Mouse (Mus musculus) liver, embryonic 14.5 days (tissue): ENCODE data around the gene Pole4. TPM values are rescaled to one million over a fixed set of nuclear protein-coding genes. Genes with fewer than 3 reads are reported as not detected.
A peak's percentile ranks its signal among the peaks of the same experiment; 100 is the strongest.

Experiments
- ATAC-seq: fragments of 200-750 bp; cut with Nextera tagmentation; 2 replicates; pipeline ENCODE4 v1.8.0; 2017; ENCODE audit warnings: moderate number of reproducible peaks, mild to moderate bottlenecking, moderate library complexity; ENCODE audit not compliant: insufficient read depth
- DNase-seq, 3 experiments: peaks; one replicate each; pipeline ENCODE4 v3.0.0-alpha.2; 2012 to 2013; ENCODE audit warnings: low read depth in 3 of 3, low spot score in 3 of 3
- H3K27ac ChIP-seq: fragments of 300-500 bp; sonication (generic); 2 replicates; pipeline ENCODE4 v1.5.1; 2014; ENCODE audit warnings: moderate library complexity, mild to moderate bottlenecking, control low read depth, inconsistent platforms
- H3K27me3 ChIP-seq: fragments of 300-500 bp; sonication (generic); 2 replicates; pipeline ENCODE4 v1.6.1; 2014; ENCODE audit warnings: mild to moderate bottlenecking, low read length, moderate library complexity; ENCODE audit not compliant: control insufficient read depth, insufficient read depth
- H3K36me3 ChIP-seq: fragments of 300-500 bp; sonication (generic); replicated peaks from 2 replicates; pipeline ENCODE4 v1.6.1; 2014; ENCODE audit warnings: low read depth; ENCODE audit not compliant: control insufficient read depth, insufficient read depth
- H3K4me1 ChIP-seq, 2 experiments: fragments of 200-500 bp in 1 of 2; fragments of 300-500 bp in 1 of 2; sonication (generic) in 1 of 2; replicated peaks; 2 replicates each; pipeline ENCODE4 v1.6.1; 2012 to 2014; ENCODE audit warnings: antibody characterized with exemption in 1 of 2, inconsistent platforms in 1 of 2, low read length in 1 of 2; ENCODE audit not compliant: control insufficient read depth in 2 of 2, insufficient read depth in 2 of 2
- H3K4me2 ChIP-seq: fragments of 300-500 bp; sonication (generic); 2 replicates; pipeline ENCODE4 v1.6.1; 2014; ENCODE audit warnings: low read depth, mild to moderate bottlenecking, control low read depth, moderate library complexity
- H3K4me3 ChIP-seq, 2 experiments: fragments of 200-500 bp in 1 of 2; fragments of 300-500 bp in 1 of 2; sonication (generic) in 1 of 2; 2 replicates each; pipeline ENCODE4 v1.5.1; 2012 to 2014; ENCODE audit warnings: low read depth in 2 of 2, low read length in 2 of 2, mild to moderate bottlenecking in 2 of 2, control low read depth in 1 of 2, inconsistent platforms in 1 of 2, moderate library complexity in 1 of 2; ENCODE audit not compliant: insufficient read depth in 1 of 2
- H3K9ac ChIP-seq: fragments of 300-500 bp; sonication (generic); replicated peaks from 2 replicates; pipeline ENCODE4 v1.6.1; 2014; ENCODE audit warnings: mild to moderate bottlenecking, control low read depth, moderate library complexity
- H3K9me3 ChIP-seq: fragments of 300-500 bp; sonication (generic); 2 replicates; pipeline ENCODE4 v1.6.1; 2016; ENCODE audit warnings: low read length, mixed read lengths; ENCODE audit not compliant: control insufficient read depth
- CTCF ChIP-seq: IDR thresholded peaks from 2 replicates; pipeline ENCODE4 v1.5.1; 2016; ENCODE audit warnings: antibody characterized with exemption, low read depth, control low read depth
- EP300 ChIP-seq: IDR thresholded peaks from 2 replicates; pipeline ENCODE4 v1.6.1; 2016; ENCODE audit warnings: antibody characterized with exemption, low read depth
- WGBS: fragments of 180-500 bp; shearing (Covaris S2); extraction: QIAGEN DNeasy Blood & Tissue Kit; methylation state at CpG from one replicate; pipeline ENCODE4 v1.1.7; 2014; ENCODE audit not compliant: insufficient replicate concordance; 5-methylcytosine and 5-hydroxymethylcytosine counted together
- polyA plus RNA-seq, 2 experiments: library from polyadenylated mRNA; depleted of rRNA in 1 of 2; stranded (reverse) in 1 of 2; unstranded in 1 of 2; fragments of >200 nt; fragmentation: Nextera tagmentation in 1 of 2; extraction: Ambion mirVana in 1 of 2; gene quantifications; 2 replicates each; pipeline versions ENCODE4 v1.2.1 to v1.2.3; 2012 to 2014

Gene Pole4
- polyA plus RNA-seq, 2 experiments, result 15.3 to 53.5 TPM

DNA sequence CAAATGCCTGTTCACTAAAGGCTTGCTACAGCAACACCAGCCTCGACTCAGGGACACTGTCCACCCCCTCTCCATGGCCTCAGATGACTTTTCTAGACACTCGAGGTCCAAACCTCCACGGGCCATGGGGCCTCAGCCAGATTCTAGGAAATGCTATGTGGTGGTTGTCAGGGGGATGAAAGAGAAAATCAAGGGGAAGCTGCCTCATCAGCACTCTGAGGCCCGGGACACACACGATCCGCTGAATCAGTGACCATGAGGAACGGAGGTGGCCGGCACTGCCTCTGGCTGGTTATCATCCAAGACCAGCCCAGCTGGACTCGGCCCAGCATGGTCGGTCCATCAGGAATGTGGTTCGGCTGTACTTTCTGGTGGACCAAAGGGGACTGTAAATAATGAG lies 45.9 kb upstream of the Pole4 start:
- H3K4me1 ChIP-seq, result peaks cover 0 to 7% of the 10 kb centered on the region in 2 experiments; a peak in 2 of 4 replicates
- WGBS, result 69% methylated on average over 11 of the region's 11 CpGs
- no peak for DNase-seq

DNA sequence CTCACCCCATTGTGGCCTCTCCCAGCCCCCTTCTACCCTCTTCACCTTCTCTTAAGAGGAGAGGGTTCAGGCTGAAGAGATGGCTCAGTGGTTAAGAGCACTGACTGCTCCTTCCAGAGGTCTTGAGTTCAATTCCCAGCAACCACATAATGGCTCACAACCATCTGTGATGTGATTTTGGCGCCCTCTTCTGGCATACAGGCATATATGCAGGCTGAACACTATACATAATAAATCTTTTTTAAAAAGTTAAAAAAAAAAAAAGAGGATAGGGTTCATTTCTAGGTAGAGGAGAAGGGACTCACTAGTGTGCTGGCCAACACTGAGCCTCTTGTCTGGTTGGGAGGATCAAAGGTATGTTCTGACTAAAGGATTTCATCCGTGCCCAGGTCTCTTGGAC lies 44.9 kb upstream of the Pole4 start:
- ATAC-seq (no peak), DNase-seq (no peak)
- no peak overlapping the region for H3K27ac ChIP-seq
- 39% methylated on average over 2 of the region's 2 CpGs for WGBS
- no peak overlapping the region for H3K4me3 ChIP-seq
- H3K27me3 ChIP-seq, result no peaks in the 10 kb centered on the region
- no peaks in the 10 kb centered on the region for H3K9me3 ChIP-seq
- no peaks in the 10 kb centered on the region for H3K36me3 ChIP-seq
- no peak overlapping the region for H3K4me2 ChIP-seq
- TF ChIP-seq CTCF (peak; percentile 49), EP300 (no peak)
- H3K4me1 ChIP-seq, result peaks cover 0 to 5% of the 10 kb centered on the region in 2 experiments; a peak in 2 of 4 replicates
- H3K9ac ChIP-seq, result no peak overlapping the region

More for the DNA sequence above, 45.9 kb upstream of the Pole4 start:
- no peak overlapping the region for H3K9ac ChIP-seq
- ATAC-seq, result no peak
- H3K36me3 ChIP-seq, result no peaks in the 10 kb centered on the region
- no peaks in the 10 kb centered on the region for H3K27me3 ChIP-seq
- no peaks in the 10 kb centered on the region for H3K9me3 ChIP-seq
- TF ChIP-seq CTCF (no peak), EP300 (no peak)
- H3K27ac ChIP-seq, result no peak overlapping the region
- no peak overlapping the region for H3K4me3 ChIP-seq
- H3K4me2 ChIP-seq, result no peak overlapping the region

DNA sequence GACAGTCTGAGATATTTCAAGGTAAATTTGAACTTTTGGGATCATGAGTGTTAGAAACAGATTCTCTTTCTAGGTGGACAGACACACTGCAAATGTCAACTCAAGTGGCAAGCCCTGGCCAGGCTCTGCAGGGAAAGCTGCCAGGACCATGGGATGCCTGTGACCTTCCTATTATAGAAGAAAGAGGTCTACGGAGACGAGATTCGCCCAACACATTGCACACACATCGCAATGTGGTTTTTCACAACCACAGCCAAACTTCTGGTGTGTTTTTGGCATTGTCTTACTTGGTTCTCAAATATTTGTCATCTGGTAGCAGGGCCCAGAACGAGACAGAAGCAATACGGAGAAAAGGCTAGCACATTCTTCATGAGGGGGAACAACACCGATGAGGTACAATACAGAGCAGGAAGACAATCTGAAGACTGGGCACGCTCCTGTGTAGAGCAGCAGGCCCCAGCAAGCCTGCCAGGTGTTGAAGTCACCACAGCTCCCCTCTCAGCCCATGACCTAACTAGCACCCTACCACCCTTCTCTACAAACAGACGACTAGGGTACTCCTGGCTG lies 43.0 kb upstream of the Pole4 start:
- TF ChIP-seq EP300 (no peak), CTCF (no peak)
- WGBS, result 78% methylated on average over 9 of the region's 9 CpGs
- Histone ChIP-seq H3K27me3 (no peaks in the 10 kb centered on the region), H3K9me3 (no peaks in the 10 kb centered on the region), H3K4me3 (no peak overlapping the region), H3K9ac (no peak overlapping the region), H3K27ac (no peak overlapping the region), H3K36me3 (no peaks in the 10 kb centered on the region), H3K4me2 (no peak overlapping the region), H3K4me1 (no peaks in the 10 kb centered on the region)
- ATAC-seq, result no peak
- no peak for DNase-seq

DNA sequence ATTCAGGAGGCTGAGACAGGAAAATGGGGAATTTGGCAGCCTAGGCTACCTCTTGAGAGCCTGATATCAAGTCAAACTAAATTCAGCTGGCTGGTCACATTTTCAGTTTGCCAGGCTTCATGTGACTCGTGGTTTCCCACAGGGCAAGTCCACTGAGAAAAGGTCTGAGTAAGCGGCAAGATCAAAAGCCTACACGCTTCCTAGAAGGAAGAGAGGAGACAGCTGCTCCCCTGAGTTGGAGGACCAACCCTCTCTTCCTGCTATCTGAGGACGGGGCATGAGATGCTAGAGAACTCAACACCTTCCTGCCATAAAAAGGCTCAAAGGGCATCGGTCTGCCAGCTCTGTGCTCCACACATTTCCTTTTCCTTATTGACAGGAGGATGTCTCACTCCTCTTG lies 41.9 kb upstream of the Pole4 start:
- WGBS, result 53% methylated on average over 5 of the region's 5 CpGs
- no peak overlapping the region for H3K4me2 ChIP-seq
- H3K9me3 ChIP-seq, result no peaks in the 10 kb centered on the region
- no peak overlapping the region for H3K9ac ChIP-seq
- H3K27me3 ChIP-seq, result no peaks in the 10 kb centered on the region
- no peak for ATAC-seq
- no peak overlapping the region for H3K27ac ChIP-seq
- TF ChIP-seq CTCF (no peak), EP300 (no peak)
- no peak for DNase-seq
- no peaks in the 10 kb centered on the region for H3K4me1 ChIP-seq
- no peak overlapping the region for H3K4me3 ChIP-seq
- no peaks in the 10 kb centered on the region for H3K36me3 ChIP-seq

DNA sequence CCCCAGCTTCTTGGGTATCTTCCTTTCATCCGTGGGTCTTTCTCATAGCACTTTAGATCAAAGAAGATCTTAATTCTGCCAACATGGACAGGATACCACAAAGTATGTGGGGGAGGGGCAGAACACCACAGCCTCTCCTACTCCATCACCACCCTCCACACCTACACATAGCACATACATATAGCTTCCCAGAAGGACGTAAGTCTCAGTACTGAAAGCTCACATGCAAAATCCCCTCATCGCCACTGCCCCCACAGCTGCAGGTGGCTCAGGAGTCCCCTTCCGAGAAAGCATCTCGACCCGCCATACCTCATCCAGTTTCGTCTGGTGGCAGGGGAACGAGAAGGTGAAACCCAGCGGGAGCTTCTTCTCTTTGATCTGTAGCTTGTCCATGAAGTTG lies 39.4 kb upstream of the Pole4 start:
- Histone ChIP-seq H3K4me3 (no peak overlapping the region), H3K9me3 (no peaks in the 10 kb centered on the region), H3K27ac (no peak overlapping the region), H3K36me3 (no peaks in the 10 kb centered on the region), H3K9ac (no peak overlapping the region), H3K4me2 (no peak overlapping the region), H3K4me1 (no peaks in the 10 kb centered on the region; a peak in 1 of 4 replicates), H3K27me3 (no peaks in the 10 kb centered on the region)
- TF ChIP-seq EP300 (no peak), CTCF (no peak)
- no peak for DNase-seq
- WGBS, result 69% methylated on average over 9 of the region's 9 CpGs
- ATAC-seq, result no peak
